Mouse (Mus musculus): ENCODE results near the gene Fau.
"Not testable (repeated sequence)": the region's sequence is repeated elsewhere in the genome, so short reads cannot be mapped to it uniquely, and the experiment has no call there.

Fau gene

DNA sequence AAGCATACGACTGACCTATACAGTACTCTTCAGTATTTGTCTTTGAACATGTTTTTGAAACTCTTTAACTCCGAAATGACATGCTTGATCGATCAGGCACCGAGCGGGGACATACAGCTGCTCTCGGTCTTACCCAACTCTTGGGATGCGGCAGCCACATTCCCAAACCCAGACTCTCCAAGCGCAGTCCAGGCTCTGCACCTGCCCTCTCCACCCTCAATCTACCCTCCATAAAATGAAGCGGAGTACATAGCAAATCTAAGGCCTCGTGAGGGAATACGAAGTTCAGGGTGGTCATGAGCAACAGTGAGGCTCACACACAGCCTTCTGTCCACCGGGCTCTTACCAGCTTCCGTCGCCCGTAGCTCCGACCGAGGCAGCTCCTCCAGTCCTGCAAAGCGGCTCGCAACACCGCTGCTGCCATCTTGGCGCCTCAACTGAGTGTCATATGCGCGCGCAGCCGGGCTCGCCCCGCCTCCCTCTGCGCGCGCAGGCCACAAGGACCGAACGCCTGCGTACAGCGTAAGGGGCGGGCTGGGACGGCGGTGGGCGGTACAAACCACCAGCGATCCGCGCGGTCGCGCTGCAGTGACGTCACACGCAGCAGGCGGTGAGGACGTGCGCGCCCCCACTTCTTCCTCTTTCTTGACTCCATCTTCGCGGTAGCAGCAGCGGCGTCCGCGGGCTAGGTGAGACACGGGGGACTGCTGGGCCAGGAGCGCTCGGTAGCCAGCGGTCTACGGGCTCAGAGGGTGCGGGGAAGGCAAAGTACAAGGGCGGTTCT is at the start of gene Fau, which contains the start of gene Mrpl49:
Fau (plus strand) TSS at position 532 of the 784 bp plus-strand sequence.
Mrpl49 (minus strand) TSS at position 473 of the 784 bp plus-strand sequence.
- peak; percentile 99 for DNase-seq

DNA sequence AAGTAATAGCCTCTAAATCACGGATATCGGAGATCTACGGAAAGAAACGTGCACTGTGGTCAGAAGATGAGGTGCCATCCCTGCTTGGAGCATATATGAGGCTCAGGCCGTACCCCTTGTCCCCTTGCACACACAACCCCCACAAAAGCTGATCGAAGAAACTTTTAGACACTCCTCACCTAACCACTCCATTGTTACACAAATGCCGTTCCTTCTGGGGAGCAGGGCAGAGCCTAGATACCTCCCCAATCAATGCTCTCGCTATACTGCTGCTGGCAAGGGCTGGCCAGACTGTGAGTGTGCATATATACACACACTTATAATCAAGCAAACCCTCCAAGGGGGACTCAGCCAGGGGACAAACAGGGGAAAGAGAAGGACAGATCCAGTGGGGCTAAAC is 48.5 kb upstream of the Fau start:
- no peak for DNase-seq

DNA sequence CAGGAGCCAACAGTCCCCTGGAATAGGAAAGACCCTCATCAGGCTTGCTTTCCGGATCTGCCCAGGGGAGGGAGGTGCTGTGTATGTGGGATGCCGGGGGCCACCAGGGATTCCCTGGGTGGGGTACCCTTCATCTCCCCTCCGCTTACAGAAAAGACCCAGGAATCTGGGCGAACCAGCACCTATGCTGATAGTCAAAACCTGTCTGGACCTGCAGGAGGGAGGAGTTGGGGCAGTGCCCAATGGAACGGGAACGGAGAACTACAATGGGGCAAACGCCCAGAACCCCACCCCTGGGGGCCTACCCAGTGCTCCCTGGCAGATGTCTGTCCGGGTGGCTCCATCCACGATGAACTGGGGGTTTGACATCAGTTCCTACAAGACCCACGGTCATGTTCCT is 44.0 kb upstream of the Fau start:
- DNase-seq = no peak

DNA sequence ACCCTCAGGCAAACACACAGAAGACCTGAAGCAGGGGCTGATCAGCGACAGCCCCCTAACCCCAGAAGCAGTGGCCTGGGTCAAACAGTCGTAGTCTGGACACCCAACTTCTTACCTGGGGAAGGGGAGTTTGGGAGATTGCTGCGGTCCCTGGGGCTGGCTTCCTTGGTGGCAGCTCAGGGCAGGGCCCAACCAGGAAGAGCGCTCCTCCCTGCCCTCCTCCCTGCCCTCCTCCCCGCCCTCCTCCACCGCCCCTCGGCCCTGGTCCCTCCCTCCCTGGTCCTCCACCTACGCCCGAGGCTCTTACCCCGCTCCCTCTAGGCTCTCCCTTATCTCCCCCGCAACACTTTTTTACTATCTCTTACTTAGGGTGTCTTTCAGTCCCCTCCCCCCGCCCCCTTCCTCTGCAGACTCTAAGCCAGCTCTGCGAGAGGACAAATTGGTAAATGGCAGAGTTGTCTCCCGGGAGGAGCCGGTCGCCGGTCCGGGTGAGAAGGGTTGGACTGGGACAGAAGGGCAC is 42.6 kb upstream of the Fau start:
- DNase-seq = no peak

DNA sequence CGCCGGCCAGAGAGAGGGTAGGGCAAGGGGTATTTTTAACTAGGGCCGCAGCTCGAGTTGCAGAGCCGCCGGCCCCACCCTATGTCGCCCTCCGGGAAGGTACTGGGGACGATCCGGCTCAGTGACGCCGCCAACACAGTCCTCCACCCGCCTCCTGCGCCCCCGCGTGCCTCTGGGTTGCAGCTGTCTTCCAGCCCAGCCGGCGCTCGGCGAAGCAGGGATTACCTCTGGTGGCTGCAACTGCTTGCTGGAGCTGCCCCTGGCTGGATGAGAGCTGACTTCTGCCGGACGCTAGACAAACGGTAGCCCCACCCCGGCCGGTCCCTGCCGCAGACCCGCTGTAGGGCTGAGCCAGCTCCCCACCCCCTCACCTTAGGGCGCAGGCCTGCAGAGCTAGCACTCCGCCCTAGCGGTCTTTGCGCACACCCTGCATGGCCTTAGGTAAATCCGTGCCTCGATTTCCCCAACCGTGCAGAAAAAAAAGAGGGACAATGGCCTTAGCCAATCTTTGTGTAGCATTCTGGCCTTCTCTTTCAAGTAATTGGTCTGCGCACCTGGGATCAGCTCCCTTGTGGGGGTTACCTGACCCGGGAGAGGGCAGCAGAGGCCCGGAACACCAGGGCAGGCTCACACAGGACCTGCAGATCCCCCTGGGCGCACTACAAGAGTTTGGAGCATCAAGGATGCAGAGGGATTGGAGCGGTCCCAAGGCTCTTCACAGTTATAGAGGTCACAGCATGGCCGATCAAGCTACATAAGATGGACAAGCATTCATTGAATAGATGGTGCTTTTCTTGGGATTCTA is 41.9 kb upstream of the Fau start, which contains the start of gene Capn1:
Capn1 (minus strand) TSS at position 387 of the 805 bp plus-strand sequence.
- DNase-seq = peak; percentile 74

DNA sequence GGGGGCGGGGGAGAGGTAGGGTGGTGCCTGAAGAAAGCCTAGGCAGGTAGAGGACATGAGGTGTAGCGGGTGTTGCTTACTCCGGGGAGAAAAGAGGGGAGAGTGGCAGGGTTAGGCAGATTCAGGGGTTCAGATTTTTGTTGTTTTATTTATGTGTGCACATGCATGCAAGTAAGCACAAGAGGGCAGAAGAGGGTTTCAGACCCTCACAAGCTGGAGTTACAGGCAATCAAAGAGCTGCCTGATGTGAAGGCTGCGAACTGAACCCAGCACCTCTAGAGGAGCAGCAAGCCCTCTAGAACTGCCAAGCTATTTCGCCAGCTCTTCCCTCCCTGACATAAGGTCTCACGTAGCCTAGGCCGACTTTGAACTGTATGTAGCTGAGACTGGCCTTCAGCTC is 41.1 kb upstream of the Fau start:
- no peak for DNase-seq

DNA sequence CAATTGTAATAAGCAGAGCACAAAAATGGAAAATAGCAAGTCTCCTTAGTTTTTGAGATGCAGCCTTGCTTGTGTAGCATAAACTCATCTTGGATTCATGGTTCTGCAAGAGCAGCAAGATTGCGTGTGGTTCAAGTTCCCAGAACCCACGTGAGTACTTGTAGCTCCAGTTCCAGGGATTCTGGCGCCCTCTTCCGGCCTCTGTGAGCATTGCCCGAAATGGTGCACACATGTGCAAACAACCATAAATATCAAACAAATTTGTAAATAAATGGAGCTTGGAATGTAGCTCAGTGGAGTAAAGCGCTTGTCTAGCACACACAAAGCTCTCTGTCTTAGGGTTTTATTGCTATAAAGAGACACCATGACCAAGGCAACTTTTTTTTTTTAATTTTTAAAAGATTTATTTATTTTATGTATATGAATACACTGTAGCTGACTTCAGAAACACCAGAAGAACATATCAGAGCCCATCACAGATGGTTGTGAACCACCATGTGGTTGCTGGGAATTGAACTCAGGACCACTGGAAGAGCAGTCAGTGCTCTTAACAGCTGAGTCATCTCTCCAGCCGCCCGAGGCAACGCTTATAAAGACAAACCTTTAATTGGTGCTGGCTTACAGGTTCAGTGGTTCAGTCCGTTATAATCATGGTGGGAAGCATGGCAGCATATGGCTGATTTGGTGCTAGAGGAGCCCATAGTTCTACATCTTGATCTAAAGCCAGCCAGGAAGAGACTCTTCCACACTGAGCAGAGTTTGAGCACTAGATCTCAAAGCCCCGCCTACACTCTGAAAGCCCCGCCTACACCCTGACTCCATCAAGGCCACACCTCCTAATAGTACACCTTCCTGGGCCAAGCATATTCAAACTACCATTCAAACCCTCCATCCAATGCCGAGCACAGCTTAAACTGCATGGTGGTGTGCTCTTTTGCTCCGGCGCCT is 39.2 kb upstream of the Fau start:
- DNase-seq = peak; percentile 58

DNA sequence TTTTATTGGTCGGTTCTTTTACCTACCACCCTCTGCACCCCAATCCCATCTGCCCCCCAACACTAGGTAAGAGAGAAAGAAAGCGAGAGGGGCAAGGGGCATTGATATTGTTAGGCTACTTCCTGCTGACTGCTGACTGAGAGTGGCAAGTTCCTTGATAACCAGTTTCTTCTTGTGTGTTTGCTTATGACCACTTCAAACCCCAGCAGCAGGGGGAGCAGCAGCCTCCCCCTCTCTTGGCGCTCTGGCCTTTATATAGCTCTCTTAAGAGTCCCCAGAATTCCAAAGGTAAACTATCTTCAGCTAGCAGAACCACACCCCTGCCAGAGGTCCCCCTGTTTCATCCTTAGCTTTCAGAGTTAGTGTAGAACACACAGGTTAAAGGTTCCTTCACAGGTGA is 37.4 kb upstream of the Fau start:
- DNase-seq = no peak

DNA sequence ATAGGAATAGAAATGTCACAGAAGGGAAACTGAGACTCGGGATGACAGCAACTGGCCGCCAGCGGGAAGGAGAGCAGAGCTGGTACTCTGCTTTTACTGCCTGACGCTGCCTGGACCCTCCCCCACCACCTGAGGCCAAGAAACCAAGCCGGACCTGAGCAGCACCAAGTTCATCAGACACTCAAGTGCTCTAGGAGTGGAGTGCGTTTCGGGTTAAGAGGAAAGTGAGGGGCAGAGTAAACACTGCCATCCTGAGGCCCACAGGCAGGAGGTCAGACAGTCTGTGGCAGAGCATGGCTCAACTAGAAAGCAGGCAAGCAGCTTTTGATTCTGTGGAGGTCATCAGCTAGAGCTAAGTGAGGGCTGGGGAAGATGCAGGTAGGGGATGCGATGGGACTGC is 34.6 kb upstream of the Fau start:
- no peak for DNase-seq

DNA sequence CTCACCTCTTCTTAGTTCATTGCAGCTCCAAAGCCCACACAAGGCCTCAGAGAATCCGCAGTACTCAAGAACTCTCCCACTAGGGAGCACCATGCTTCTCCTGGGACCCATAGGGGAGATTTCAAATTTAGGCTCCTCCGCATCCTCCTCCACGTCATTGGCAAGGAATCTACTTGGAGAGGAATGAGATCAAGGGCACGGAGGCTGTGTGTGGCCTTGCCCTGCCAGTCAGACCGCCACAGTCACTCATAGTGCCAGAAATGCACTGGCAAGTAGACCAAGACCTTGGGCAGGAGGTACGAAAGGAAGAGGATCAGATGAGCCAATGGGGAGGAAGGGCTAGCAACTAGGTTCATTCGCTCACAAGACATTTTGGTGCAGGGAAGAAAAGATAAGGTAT is 33.7 kb upstream of the Fau start:
- DNase-seq = no peak

DNA sequence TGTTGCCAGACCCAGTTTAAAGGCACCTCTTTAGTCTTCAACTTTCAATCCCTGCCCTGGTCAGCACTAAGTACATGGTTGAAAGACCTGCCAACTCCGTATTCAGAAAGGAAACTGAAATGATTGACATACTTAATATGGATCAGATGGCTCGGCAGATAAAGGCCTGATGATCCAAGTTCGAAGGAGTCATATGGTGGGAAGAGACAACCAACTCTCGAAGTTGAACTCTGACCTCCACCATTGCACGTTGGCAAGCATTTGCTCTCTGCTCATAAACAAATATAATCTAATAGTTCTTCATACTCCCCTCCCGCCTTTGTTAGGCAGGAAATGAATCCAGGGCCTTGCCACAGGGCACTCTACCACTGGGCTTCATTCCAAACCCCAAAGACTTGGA is 28.7 kb upstream of the Fau start:
- no peak for DNase-seq

DNA sequence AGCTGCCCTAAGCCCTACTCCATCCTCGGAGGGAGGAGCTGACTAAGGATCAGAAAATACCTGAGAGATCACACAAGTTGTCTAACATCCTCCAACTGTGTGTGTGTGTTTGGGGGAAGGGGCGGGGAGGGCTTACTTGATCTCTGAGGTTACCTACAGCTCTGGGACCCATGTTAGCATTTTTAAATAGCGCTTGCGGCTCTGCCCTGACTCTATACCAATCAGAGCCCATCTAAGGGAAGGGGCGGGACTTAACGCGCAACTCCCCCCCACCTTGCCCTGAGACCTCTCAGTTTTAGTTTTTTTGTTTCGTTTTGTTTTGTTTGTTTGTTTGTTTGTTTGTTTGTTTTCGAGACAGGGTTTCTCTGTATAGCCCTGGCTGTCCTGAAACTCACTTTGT is 28.2 kb upstream of the Fau start:
- DNase-seq = no peak

DNA sequence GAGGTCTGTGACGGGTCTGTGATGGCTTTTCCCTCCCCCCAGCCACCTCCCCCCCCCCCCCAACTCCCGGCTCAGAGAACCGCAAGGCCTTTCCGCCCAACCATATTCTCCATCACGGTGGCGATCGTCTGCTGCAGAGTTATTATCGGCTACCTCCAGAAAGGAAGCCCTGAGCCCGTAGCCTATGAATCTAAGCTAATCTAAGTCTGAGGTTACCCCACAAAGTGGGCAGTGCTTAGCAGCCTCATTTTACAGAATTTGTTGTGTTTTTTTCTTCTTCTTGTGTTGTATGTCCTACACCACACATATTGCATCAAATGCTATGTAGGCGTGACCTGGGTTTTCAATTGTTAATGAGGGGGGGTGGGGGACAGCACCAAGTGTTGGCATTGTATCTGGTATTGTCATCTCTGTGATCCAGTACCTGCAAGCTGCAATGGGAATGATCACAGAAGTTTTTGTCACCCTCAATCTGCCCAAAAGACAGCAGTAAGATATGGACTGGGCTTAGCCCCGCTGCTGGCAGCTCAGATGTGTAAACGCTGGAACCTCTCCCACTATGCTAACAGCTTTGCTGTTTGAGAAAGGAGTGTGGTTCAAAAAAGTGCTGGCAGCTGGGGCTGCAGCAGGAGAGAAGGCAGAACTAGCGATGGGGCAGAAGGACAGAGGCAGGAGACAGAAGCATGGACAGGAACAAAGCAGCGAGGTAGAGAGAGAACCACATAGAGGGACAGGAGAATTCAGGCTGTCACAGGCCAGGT is 26.9 kb upstream of the Fau start:
- DNase-seq = no peak

DNA sequence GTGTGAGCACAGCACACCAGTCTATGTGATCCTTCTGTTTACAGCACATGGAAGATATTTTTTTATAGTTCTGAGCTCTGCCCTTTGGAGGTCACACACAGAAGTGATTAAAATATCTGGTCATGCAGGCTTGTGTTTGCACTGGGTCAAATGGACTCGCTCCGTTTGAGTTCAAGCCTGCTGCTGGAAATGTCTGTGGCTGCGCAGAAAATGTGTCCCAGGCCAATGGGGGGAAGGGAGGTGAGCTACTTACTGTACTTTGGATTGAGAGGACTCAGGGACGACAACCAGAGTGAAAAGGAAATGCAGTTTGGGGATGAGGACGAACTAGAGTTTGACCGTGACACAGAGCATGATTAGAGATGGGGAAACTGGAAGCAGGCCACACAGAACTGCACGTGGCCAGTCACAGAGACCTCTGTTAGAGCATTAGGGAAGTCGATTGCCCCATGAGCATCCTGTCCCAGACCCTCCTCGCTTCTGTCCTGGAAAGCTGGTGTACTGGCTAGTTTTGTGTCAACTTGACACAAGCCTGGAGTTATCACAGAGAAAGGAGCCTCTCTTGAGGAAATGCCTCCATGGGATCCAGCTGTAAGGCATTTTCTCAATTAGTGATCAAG is 21.6 kb upstream of the Fau start:
- no peak for DNase-seq

DNA sequence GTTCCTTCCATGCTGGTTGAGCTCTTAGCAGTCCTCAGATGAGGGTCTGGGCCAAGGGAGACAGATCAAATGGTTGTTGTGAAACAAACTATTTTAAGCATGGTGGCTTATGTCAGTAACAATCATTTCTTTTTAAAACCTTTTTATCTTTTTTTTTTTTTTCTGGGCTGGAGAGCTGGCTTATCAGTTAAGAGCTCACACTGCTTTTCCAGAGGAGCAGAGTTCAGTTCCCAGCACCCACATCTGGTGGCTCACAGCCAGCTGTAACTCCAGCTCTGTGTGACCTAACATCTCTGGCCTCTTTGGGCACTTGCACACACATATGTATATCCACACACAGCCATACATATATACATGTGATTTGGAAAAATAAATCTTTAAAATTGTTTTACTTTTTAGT is 19.9 kb upstream of the Fau start:
- no peak for DNase-seq

DNA sequence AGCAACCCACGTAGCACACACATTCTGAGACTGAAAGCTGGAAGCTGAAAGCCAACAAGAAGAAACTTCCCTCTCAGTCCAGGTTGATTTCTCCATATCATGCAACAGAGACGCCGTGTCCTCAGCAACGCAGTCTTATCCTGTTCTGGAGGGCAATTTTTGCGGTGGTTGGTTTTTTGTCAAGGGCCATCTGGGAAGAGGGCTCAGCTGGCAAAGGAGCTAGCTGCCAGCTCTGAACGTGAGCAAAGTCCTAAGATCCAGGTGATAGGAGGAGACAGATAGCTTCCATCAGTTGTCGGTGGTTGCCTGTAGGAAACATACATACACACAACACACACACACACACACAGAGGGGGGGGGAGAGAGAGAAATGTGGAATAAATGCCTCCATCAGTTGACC is 19.3 kb upstream of the Fau start:
- no peak for DNase-seq

DNA sequence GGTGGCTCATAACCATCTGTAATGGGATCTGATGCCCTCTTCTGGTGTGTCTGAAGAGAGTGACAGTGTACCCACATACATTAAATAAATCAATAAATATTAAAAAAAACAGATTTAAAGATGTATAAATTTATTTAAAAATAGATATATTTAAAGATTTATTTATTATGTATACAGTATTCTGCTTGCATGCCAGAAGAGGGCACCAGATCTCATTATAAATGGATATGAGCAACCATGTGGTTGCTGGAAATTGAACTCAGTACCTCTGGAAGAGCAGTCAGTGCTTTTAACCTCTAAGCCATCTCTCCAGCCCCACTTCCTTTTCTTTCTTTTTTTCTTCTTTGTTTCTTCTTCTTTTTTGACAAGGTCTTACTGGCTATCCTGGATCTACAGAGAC is 17.6 kb upstream of the Fau start:
- no peak for DNase-seq

DNA sequence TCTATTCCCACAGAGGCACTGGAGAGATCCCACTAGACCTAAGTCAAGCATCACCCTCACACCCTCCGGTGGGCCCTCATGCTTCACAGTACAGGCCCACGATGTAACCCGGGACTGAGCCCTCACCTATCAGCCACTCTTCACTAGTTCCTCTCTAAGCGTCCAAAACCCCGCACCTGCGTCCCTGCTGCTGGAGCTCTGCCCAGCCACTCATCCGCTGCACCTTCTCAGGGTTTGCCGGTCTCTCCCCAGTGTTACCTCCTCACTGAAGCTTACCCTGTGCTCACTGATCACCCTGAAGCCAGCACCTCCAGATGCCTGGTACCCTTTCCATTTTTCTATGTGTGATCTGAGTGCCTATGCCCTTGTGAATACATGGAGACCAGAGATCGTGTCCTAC is 15.4 kb upstream of the Fau start:
- no peak for DNase-seq

DNA sequence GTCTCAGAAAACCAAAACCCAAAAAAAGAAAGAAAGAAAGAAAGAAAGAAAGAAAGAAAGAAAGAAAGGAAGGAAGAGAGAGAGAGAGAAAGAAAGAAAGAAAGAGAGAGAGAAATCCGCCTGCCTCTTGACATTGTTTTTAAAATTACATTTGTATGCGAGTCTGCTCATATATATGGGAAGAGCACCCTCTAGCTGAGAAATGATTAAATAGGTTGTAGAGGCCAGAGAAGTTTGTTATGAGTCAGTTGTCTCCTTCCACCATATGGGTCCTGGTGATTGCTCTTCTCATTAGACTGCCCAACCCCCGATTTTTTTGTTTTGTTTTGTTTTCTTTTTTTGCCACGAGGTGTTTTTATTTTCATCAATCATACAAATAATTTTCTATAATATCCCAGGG is 13.5 kb upstream of the Fau start:
- DNase-seq = not testable (repeated sequence)

DNA sequence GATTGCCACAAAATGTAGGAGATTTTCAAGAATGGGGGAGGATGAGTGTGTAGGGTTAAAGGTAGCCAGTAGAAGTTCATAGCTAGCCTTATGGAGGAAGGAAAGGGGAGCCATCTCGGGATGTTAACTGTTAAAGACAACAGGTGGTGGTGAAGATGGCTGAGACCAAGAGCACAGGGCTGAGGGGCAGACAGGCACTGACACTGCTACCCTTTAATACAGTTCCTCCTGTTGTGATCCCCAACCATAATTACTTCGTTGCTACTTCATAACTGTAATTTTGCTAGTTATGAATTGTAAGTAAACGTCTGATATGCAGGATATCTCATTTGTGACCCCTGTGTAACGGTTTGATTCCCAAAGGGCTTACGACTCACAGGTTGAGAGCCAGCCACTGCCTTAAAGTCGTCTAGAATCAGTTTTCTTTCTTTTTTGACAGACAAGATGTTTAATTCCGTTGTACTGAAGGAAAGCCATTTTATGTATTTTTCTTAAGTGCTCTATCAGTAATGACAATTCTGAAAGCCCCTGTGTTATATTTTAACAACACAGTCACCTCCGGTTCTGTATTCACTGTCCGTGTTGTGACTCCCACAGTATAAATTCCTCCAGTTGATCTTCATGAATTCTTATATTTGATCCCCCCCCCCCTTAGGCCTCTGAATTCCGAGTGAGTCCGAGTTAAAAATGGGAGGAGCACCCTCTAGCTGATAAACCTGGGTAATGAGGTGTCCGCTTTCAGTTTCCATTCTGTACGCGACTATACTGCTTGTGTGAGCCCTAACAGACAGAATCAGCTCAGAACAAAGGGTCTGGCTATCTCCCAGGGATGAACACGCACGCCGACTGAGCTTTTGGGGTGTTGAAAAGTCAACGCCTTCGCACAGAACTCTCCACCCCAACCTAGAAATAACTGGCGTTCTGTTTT is 12.0 kb upstream of the Fau start:
- DNase-seq = no peak

All from right cerebral cortex, postnatal 25 days (tissue).